Mouse (Mus musculus) hindbrain, embryonic 12.5 days (tissue): ENCODE results near the gene Smim20. TPM values are rescaled to one million over a fixed set of nuclear protein-coding genes. Genes with fewer than 3 reads are reported as not detected.
A peak's percentile ranks its signal among the peaks of the same experiment; 100 is the strongest.

Source experiments
- ATAC-seq: fragments of 200-750 bp; cut with Nextera tagmentation; 2 replicates; pipeline ENCODE4 v1.8.0; 2017; ENCODE audit warnings: moderate TSS enrichment; ENCODE audit not compliant: low FRiP score
- H3K27ac ChIP-seq: fragments of 300-500 bp; sonication (generic); 2 replicates; pipeline ENCODE4 v1.5.1; 2016; ENCODE audit warnings: mild to moderate bottlenecking
- H3K27me3 ChIP-seq: fragments of 300-500 bp; sonication (generic); 2 replicates; pipeline ENCODE4 v1.6.1; 2016; ENCODE audit warnings: mild to moderate bottlenecking
- H3K36me3 ChIP-seq: fragments of 300-500 bp; sonication (generic); 2 replicates; pipeline ENCODE4 v1.6.1; 2016; ENCODE audit warnings: mild to moderate bottlenecking
- H3K4me1 ChIP-seq: fragments of 300-500 bp; sonication (generic); 2 replicates; pipeline ENCODE4 v1.6.1; 2016
- H3K4me2 ChIP-seq: fragments of 300-500 bp; sonication (generic); replicated peaks from 2 replicates; pipeline ENCODE4 v1.6.1; 2016; ENCODE audit warnings: mild to moderate bottlenecking
- H3K4me3 ChIP-seq: fragments of 300-500 bp; sonication (generic); 2 replicates; pipeline ENCODE4 v1.5.1; 2016; ENCODE audit warnings: mild to moderate bottlenecking
- H3K9ac ChIP-seq: fragments of 300-500 bp; sonication (generic); 2 replicates; pipeline ENCODE4 v1.6.1; 2016; ENCODE audit warnings: mild to moderate bottlenecking, moderate library complexity
- H3K9me3 ChIP-seq: fragments of 300-500 bp; sonication (generic); replicated peaks from 2 replicates; pipeline ENCODE4 v1.6.1; 2016; ENCODE audit warnings: mild to moderate bottlenecking
- WGBS: fragments of 180-500 bp; shearing (Covaris S2); methylation state at CpG from one replicate; pipeline ENCODE4 v1.1.7; 2016; 5-methylcytosine and 5-hydroxymethylcytosine counted together
- polyA plus RNA-seq: library from polyadenylated mRNA; unstranded; fragments of >200 nt; fragmentation: Nextera tagmentation; extraction: Ambion mirVana; gene quantifications from 2 replicates; pipeline ENCODE4 v1.2.1, GENCODE M21; 2016

Smim20 gene
- polyA plus RNA-seq, 1 experiment from 2014 or later = 63.0 TPM

- no peak overlapping the region for H3K4me3 ChIP-seq
- no peak overlapping the region for H3K27ac ChIP-seq
- no peaks in the 10 kb centered on the region for H3K9me3 ChIP-seq
- H3K9ac ChIP-seq = no peak overlapping the region
- no peaks in the 10 kb centered on the region for H3K36me3 ChIP-seq
- ATAC-seq = no peak
- no peak overlapping the region for H3K4me2 ChIP-seq
- H3K27me3 ChIP-seq = peaks cover 14% of the 10 kb centered on the region
- H3K4me1 ChIP-seq = peaks cover 12% of the 10 kb centered on the region
- WGBS = 68% methylated on average over 10 of the region's 10 CpGs
These were observed 22.9 kb upstream of the Smim20 start for GRCm38 (mm10) chr5:53243933-53244332.

- Histone ChIP-seq H3K27me3 (peaks cover 18% of the 10 kb centered on the region), H3K27ac (no peak overlapping the region), H3K9me3 (no peaks in the 10 kb centered on the region), H3K4me1 (peaks cover 4% of the 10 kb centered on the region; the same call in 1 of the 2 replicates), H3K4me3 (no peak overlapping the region), H3K4me2 (no peak overlapping the region), H3K36me3 (no peaks in the 10 kb centered on the region), H3K9ac (no peak overlapping the region)
- 36% methylated on average over 11 of the region's 11 CpGs for WGBS
- ATAC-seq = peak; percentile 44; the same call in 1 of the 2 replicates
These were observed 18.4 kb upstream of the Smim20 start for GRCm38 (mm10) chr5:53248499-53248898.

GRCm38 (mm10) chr5:53249431-53250061 lies 17.3 kb upstream of the Smim20 start:
- Histone ChIP-seq H3K4me1 (peaks cover 4% of the 10 kb centered on the region; the same call in 1 of the 2 replicates), H3K4me3 (no peak overlapping the region), H3K27ac (no peak overlapping the region), H3K27me3 (peaks cover 16% of the 10 kb centered on the region), H3K9ac (no peak overlapping the region), H3K36me3 (no peaks in the 10 kb centered on the region), H3K4me2 (no peak overlapping the region), H3K9me3 (no peaks in the 10 kb centered on the region)
- 71% methylated on average over 4 of the region's 4 CpGs for WGBS
- peak; percentile 55; the same call in 1 of the 2 replicates for ATAC-seq

GRCm38 (mm10) chr5:53254154-53254553 lies 12.7 kb upstream of the Smim20 start:
- Histone ChIP-seq H3K4me2 (no peak overlapping the region), H3K4me1 (peaks cover 14% of the 10 kb centered on the region), H3K36me3 (no peaks in the 10 kb centered on the region), H3K27me3 (peaks cover 18% of the 10 kb centered on the region; the same call in 1 of the 2 replicates), H3K4me3 (no peak overlapping the region), H3K27ac (no peak overlapping the region), H3K9me3 (no peaks in the 10 kb centered on the region), H3K9ac (no peak overlapping the region)
- WGBS = 86% methylated on average over 5 of the region's 5 CpGs
- ATAC-seq = no peak

GRCm38 (mm10) chr5:53254821-53255220 lies 12.1 kb upstream of the Smim20 start:
- Histone ChIP-seq H3K27me3 (peaks cover 19% of the 10 kb centered on the region; the same call in 1 of the 2 replicates), H3K9me3 (no peaks in the 10 kb centered on the region), H3K4me2 (no peak overlapping the region), H3K4me1 (peaks cover 15% of the 10 kb centered on the region), H3K27ac (no peak overlapping the region), H3K9ac (no peak overlapping the region), H3K4me3 (no peak overlapping the region), H3K36me3 (no peaks in the 10 kb centered on the region)
- 74% methylated on average over 3 of the region's 3 CpGs for WGBS
- ATAC-seq = no peak

- WGBS = 6% methylated on average over 29 of the region's 29 CpGs
- ATAC-seq = peak; percentile 51
These were observed 8.7 kb upstream of the Smim20 start for GRCm38 (mm10) chr5:53258038-53258786.

GRCm38 (mm10) chr5:53259894-53260293 lies 7.0 kb upstream of the Smim20 start:
- peaks cover 18% of the 10 kb centered on the region for H3K4me1 ChIP-seq
- WGBS = 53% methylated on average over 5 of the region's 5 CpGs

More at GRCm38 (mm10) chr5:53258038-53258786, 8.7 kb upstream of the Smim20 start:
- Histone ChIP-seq H3K27ac (no peak overlapping the region), H3K27me3 (peaks cover 17% of the 10 kb centered on the region; the same call in 1 of the 2 replicates), H3K4me1 (peaks cover 18% of the 10 kb centered on the region), H3K4me3 (peak overlapping the region; percentile 34), H3K9ac (peak overlapping the region; percentile 48; the same call in 1 of the 2 replicates), H3K4me2 (peak overlapping the region; percentile 64), H3K36me3 (no peaks in the 10 kb centered on the region), H3K9me3 (no peaks in the 10 kb centered on the region)

GRCm38 (mm10) chr5:53261999-53262398 lies 4.9 kb upstream of the Smim20 start:
- no peak for ATAC-seq
- Histone ChIP-seq H3K9me3 (no peaks in the 10 kb centered on the region), H3K9ac (no peak overlapping the region), H3K4me2 (no peak overlapping the region), H3K27me3 (peaks cover 13% of the 10 kb centered on the region; the same call in 1 of the 2 replicates), H3K4me3 (no peak overlapping the region), H3K36me3 (no peaks in the 10 kb centered on the region), H3K27ac (no peak overlapping the region), H3K4me1 (peaks cover 16% of the 10 kb centered on the region)
- 82% methylated on average over 10 of the region's 10 CpGs for WGBS

More at GRCm38 (mm10) chr5:53259894-53260293, 7.0 kb upstream of the Smim20 start:
- H3K36me3 ChIP-seq = no peaks in the 10 kb centered on the region
- H3K4me3 ChIP-seq = no peak overlapping the region
- peaks cover 17% of the 10 kb centered on the region; the same call in 1 of the 2 replicates for H3K27me3 ChIP-seq
- H3K9me3 ChIP-seq = no peaks in the 10 kb centered on the region
- ATAC-seq = no peak
- no peak overlapping the region for H3K9ac ChIP-seq
- no peak overlapping the region for H3K4me2 ChIP-seq
- H3K27ac ChIP-seq = no peak overlapping the region

GRCm38 (mm10) chr5:53264061-53264460 lies 2.8 kb upstream of the Smim20 start:
- Histone ChIP-seq H3K4me1 (peaks cover 20% of the 10 kb centered on the region), H3K9me3 (no peaks in the 10 kb centered on the region), H3K27me3 (peaks cover 5% of the 10 kb centered on the region; the same call in 1 of the 2 replicates), H3K36me3 (no peaks in the 10 kb centered on the region), H3K9ac (no peak overlapping the region), H3K27ac (no peak overlapping the region), H3K4me2 (no peak overlapping the region), H3K4me3 (no peak overlapping the region)
- ATAC-seq = no peak
- WGBS = 89% methylated on average over 5 of the region's 5 CpGs

GRCm38 (mm10) chr5:53265740-53266139 lies 1.1 kb upstream of the Smim20 start:
- WGBS = 67% methylated on average over 12 of the region's 12 CpGs
- no peak overlapping the region for H3K4me3 ChIP-seq

GRCm38 (mm10) chr5:53266181-53266580 lies 702 bp upstream of the Smim20 start:
- Histone ChIP-seq H3K9ac (no peak overlapping the region), H3K4me2 (peak overlapping the region; percentile 62; the same call in 1 of the 2 replicates), H3K27ac (no peak overlapping the region), H3K4me3 (peak overlapping the region; percentile 53; the same call in 1 of the 2 replicates), H3K9me3 (no peaks in the 10 kb centered on the region), H3K4me1 (peaks cover 16% of the 10 kb centered on the region), H3K27me3 (no peaks in the 10 kb centered on the region), H3K36me3 (no peaks in the 10 kb centered on the region)
- ATAC-seq = peak; percentile 15
- 76% methylated on average over 4 of the region's 4 CpGs for WGBS

More at GRCm38 (mm10) chr5:53265740-53266139, 1.1 kb upstream of the Smim20 start:
- H3K27me3 ChIP-seq = 0 out of 2 replicates have a peak, but pooled peaks cover 3% of the 10 kb centered on the region
- H3K9ac ChIP-seq = no peak overlapping the region
- no peak overlapping the region for H3K27ac ChIP-seq
- no peaks in the 10 kb centered on the region for H3K9me3 ChIP-seq
- ATAC-seq = no peak
- no peaks in the 10 kb centered on the region for H3K36me3 ChIP-seq
- H3K4me2 ChIP-seq = no peak overlapping the region
- peaks cover 16% of the 10 kb centered on the region for H3K4me1 ChIP-seq

GRCm38 (mm10) chr5:53268095-53268692 lies 1.3 kb downstream of the Smim20 start:
- Histone ChIP-seq H3K27ac (0 out of 2 replicates have a peak overlapping the region, but pooled peaks have one; percentile 23), H3K4me2 (peak overlapping the region; percentile 62; the same call in 1 of the 2 replicates), H3K4me1 (peaks cover 16% of the 10 kb centered on the region), H3K9me3 (no peaks in the 10 kb centered on the region), H3K9ac (no peak overlapping the region), H3K27me3 (no peaks in the 10 kb centered on the region), H3K4me3 (no peak overlapping the region), H3K36me3 (no peaks in the 10 kb centered on the region)
- WGBS = 70% methylated on average over 6 of the region's 6 CpGs
- ATAC-seq = no peak
